ENCODE assay signal across 8 mouse cellular contexts in the genomic region with DNA sequence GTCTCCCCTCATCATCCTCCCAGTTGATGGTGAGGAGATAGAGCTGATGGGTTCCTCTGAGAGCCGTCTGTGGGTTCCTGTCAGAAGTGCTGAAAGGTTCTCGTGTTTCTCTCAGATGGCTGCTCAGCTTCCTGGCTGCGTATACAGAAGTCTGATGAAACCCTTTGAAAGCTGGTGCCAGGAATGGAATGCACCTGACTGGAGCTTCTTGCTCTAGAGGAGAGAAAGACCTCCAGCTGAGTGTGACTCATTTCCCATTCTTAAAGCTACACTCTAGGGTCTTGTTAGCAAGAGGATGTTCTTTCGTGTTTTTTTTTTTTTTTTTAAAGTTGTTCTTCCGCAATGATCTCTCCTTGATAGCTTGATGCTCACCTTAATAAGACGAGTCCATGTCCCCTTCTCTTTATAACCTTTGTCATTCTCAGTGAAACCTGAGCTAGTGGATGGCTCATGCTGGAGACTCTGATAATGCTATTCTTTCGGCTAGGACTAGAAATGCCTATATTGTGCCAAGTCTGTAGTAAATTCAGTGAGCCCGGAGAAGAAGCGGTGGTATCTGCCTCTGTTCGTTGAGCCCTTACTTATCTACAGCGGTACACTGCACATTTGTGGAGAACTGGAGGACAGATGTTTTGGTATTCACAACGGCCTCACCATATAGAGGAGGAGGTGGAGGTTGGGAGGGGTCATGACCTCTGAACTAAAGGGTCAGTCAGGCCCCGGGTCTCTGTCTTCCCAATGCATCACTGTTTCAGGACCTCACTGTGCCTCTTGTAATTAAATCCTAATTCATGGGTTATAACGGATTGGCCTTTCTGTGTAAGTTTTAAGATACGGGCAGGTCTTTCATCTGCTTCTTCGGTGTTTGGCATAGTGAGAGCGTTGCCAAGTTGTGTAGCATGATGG. TPM values are rescaled to one million over a fixed set of nuclear protein-coding genes. Genes with fewer than 3 reads are reported as not detected.
DNase-seq lines count a peak whose midpoint lies in the region; ATAC-seq and TF ChIP-seq lines count a peak whose summit lies in the region.

No protein-coding gene starts in this region.

- ATAC-seq in forebrain, embryonic 15.5 days (replicated peaks) = no peak
- no peak for ATAC-seq in limb, embryonic 13.5 days (ENCODE audit: low FRiP score, low read depth)

- peak in 1 of 2 experiments; percentile 78 for DNase-seq in cerebellum, adult 2 months
- no peak for DNase-seq in cerebellum, adult 11 months
- no peak for DNase-seq in adipocyte (ENCODE audit: low spot score)
- no peak for DNase-seq in right cerebral cortex, postnatal 4 days
- DNase-seq in gastrocnemius, postnatal 36 days = no peak

- intact Hi-C loops in gastrocnemius, postnatal 36 days (cut with DNase I) = no loop called here

- TF ChIP-seq EP300 in ES-Bruce4 (IDR thresholded peaks at IDR 0.05; ENCODE audit: insufficient read depth, low read depth, low read length) = no peak

- peak overlapping the region; percentile 65 for H3K27ac ChIP-seq in cerebellum, adult 2 months (ENCODE audit: insufficient read depth, low read length)
- H3K27ac ChIP-seq in ES-Bruce4 (ENCODE audit: insufficient read depth, low read length) = peak overlapping the region; percentile 20; the same call in 1 of the 2 replicates
- H3K27ac ChIP-seq in forebrain, embryonic 15.5 days (replicated peaks) = no peak overlapping the region
- no peak overlapping the region for H3K27ac ChIP-seq in limb, embryonic 13.5 days

- H3K36me3 ChIP-seq in ES-Bruce4 (ENCODE audit: control insufficient read depth, insufficient read depth, low read length, poor library complexity, severe bottlenecking) = no peaks in the 10 kb centered on the region
- no peaks in the 10 kb centered on the region for H3K36me3 ChIP-seq in forebrain, embryonic 15.5 days
- peaks cover 12% of the 10 kb centered on the region; the same call in 1 of the 2 replicates for H3K36me3 ChIP-seq in limb, embryonic 13.5 days

- no peak for TF ChIP-seq CTCF in cerebellum, adult 2 months (IDR thresholded peaks at IDR 0.05; ENCODE audit: borderline replicate concordance, insufficient read depth, low read depth, low read length)
- TF ChIP-seq CTCF in ES-Bruce4 (IDR thresholded peaks at IDR 0.05; ENCODE audit: low read depth, low read length) = no peak

- H3K27me3 ChIP-seq in cerebellum, adult 2 months (ENCODE audit: control insufficient read depth, insufficient read depth, low read length) = no peaks in the 10 kb centered on the region
- no peaks in the 10 kb centered on the region for H3K27me3 ChIP-seq in ES-Bruce4 (ENCODE audit: control insufficient read depth, insufficient read depth, low read length, poor library complexity, severe bottlenecking)
- no peaks in the 10 kb centered on the region for H3K27me3 ChIP-seq in forebrain, embryonic 15.5 days
- H3K27me3 ChIP-seq in limb, embryonic 13.5 days = no peaks in the 10 kb centered on the region

- peak overlapping the region; percentile 94; the same call in 1 of the 2 replicates for H3K4me2 ChIP-seq in forebrain, embryonic 15.5 days (replicated peaks)
- peak overlapping the region; percentile 99 for H3K4me2 ChIP-seq in limb, embryonic 13.5 days (replicated peaks)

- no peaks in the 10 kb centered on the region for H3K9me3 ChIP-seq in ES-Bruce4 (replicated peaks; ENCODE audit: control insufficient read depth, insufficient read depth, low read length, poor library complexity, severe bottlenecking)
- H3K9me3 ChIP-seq in forebrain, embryonic 15.5 days = peaks cover 9% of the 10 kb centered on the region; the same call in 1 of the 2 replicates
- peaks cover 9% of the 10 kb centered on the region for H3K9me3 ChIP-seq in limb, embryonic 13.5 days

- peaks cover 30% of the 10 kb centered on the region for H3K4me1 ChIP-seq in cerebellum, adult 2 months (ENCODE audit: control insufficient read depth, insufficient read depth, low read length)
- H3K4me1 ChIP-seq in ES-Bruce4 (ENCODE audit: control insufficient read depth, insufficient read depth, low read length) = peaks cover 3% of the 10 kb centered on the region
- H3K4me1 ChIP-seq in forebrain, embryonic 15.5 days = peaks cover 29% of the 10 kb centered on the region
- peaks cover 54% of the 10 kb centered on the region for H3K4me1 ChIP-seq in limb, embryonic 13.5 days

- WGBS in cerebellum, adult 2 months = 42% methylated on average over 17 of the region's 17 CpGs
- 76% methylated on average over 17 of the region's 17 CpGs for WGBS in forebrain, embryonic 15.5 days
- 68% methylated on average over 17 of the region's 17 CpGs for WGBS in limb, embryonic 13.5 days

- peak overlapping the region; percentile 78 for H3K4me3 ChIP-seq in cerebellum, adult 2 months (replicated peaks; ENCODE audit: insufficient read depth, low read depth, low read length)
- peak overlapping the region; percentile 86 for H3K4me3 ChIP-seq in ES-Bruce4 (ENCODE audit: low read depth, low read length)
- no peak overlapping the region for H3K4me3 ChIP-seq in forebrain, embryonic 15.5 days
- peak overlapping the region; percentile 82 for H3K4me3 ChIP-seq in limb, embryonic 13.5 days

- TF ChIP-seq POLR2A in cerebellum, adult 2 months (IDR thresholded peaks at IDR 0.05; ENCODE audit: borderline replicate concordance, insufficient read depth, low read length) = no peak
- TF ChIP-seq POLR2A in ES-Bruce4 (IDR thresholded peaks at IDR 0.05; ENCODE audit: insufficient read depth, low read length) = no peak

- no peak overlapping the region for H3K9ac ChIP-seq in ES-Bruce4 (ENCODE audit: low read depth, poor library complexity, severe bottlenecking)
- H3K9ac ChIP-seq in forebrain, embryonic 15.5 days (replicated peaks) = no peak overlapping the region
- H3K9ac ChIP-seq in limb, embryonic 13.5 days = peak overlapping the region; percentile 14; the same call in 1 of the 2 replicates

RNA-seq across cellular contexts. Expression of gene Agap1, which starts 2.8 kb away (rescaled TPM):
- 82.9 and 105 TPM in 2 replicates for polyA plus RNA-seq in cerebellum, adult 2 months (2012; rRNA removed)
- 26.5 and 31.0 TPM in 2 replicates for polyA plus RNA-seq in ES-Bruce4 (2011; ENCODE audit: insufficient read depth, insufficient read length, low read depth, missing spikeins)
- polyA plus RNA-seq in forebrain, embryonic 15.5 days (2015; fragmentation: Nextera tagmentation; extraction: Ambion mirVana) = 34.9 and 40.4 TPM in 2 replicates
- 13.3 and 13.8 TPM in 2 replicates for polyA plus RNA-seq in limb, embryonic 13.5 days (2015; fragmentation: Nextera tagmentation; extraction: Ambion mirVana)
- 10 to 100 TPM; 16.5 to 26.3 TPM for total RNA-seq in gastrocnemius, postnatal 36 days (2021)

Comparison
In these comparisons a context has a peak if more than half of its experiments do, and no peak if none do; other contexts are left out.
1. H3K27ac ChIP-seq: peak in cerebellum, adult 2 months (single experiment) and ES-Bruce4 (single experiment); none in forebrain, embryonic 15.5 days (single experiment) and limb, embryonic 13.5 days (single experiment).